Mouse (Mus musculus): ENCODE results near the gene 4930442H23Rik.

DNA sequence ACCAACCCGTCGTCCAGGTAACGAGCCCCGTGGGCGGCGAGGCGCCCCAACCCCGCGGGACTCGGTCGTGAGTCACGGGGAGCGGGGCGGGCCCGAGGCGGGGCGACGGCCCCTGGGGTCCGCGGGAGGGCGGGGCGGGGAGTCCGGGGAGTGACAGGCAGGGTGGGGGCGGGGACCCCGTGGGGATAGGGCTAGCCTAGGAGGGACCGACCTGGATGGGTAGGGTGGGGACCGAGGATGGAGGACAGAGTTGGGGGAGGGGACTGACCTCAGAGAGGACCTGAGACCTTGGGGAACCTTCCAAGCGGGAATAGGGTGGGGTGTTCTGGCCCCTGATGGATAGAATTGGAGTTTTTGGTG is 49.6 kb upstream of the 4930442H23Rik start:
- TF ChIP-seq CTCF (IDR thresholded peaks at IDR 0.05; ENCODE audit: borderline replicate concordance, insufficient read depth, low read length) (no peak), POLR2A (IDR thresholded peaks at IDR 0.05; ENCODE audit: low read depth, low read length) (no peak)
